Mouse (Mus musculus) G1E (cell line): ENCODE measurements around the gene Plxdc2.

Experiments
- CTCF ChIP-seq: IDR thresholded peaks from 2 replicates; pipeline ENCODE4 v1.5.1; 2012; ENCODE audit warnings: low read depth, low read length, inconsistent platforms, mixed read lengths
- GATA1 ChIP-seq: IDR thresholded peaks from 2 replicates; pipeline ENCODE4 v1.6.1; 2012; ENCODE audit warnings: borderline replicate concordance, low read length, inconsistent platforms, mixed read lengths
- GATA2 ChIP-seq: IDR thresholded peaks from 2 replicates; pipeline ENCODE4 v1.6.1; 2012; ENCODE audit warnings: low read depth, low read length, inconsistent platforms, borderline replicate concordance
- POLR2AphosphoS5 ChIP-seq: IDR thresholded peaks from 2 replicates; pipeline ENCODE4 v1.6.1; 2012; ENCODE audit warnings: low read depth, low read length, inconsistent platforms; ENCODE audit not compliant: insufficient replicate concordance
- TAL1 ChIP-seq: conservative IDR thresholded peaks from 2 replicates; pipeline ENCODE4 v1.6.1; 2012; ENCODE audit warnings: low read depth, low read length, inconsistent platforms, mixed read lengths

GRCm38 (mm10) chr2:16759766-16760165 is 403.7 kb downstream of the Plxdc2 start:
- TF ChIP-seq CTCF (no peak), TAL1 (no peak), POLR2AphosphoS5 (no peak), GATA1 (no peak), GATA2 (no peak)
